Mouse (Mus musculus): Measurements from ENCODE around the gene Kdm2b. TPM values are rescaled to one million over a fixed set of nuclear protein-coding genes. Genes with fewer than 3 reads are reported as not detected.

Kdm2b gene
- polyA plus RNA-seq, 1 experiment from 2014 or later: 92.2 TPM

GRCm38 (mm10) chr5:122850319-122851002 is 139.2 kb downstream of the Kdm2b start:
- H3K9ac ChIP-seq (replicated peaks; ENCODE audit: low read length): peak overlapping the region; percentile 94
- H3K27ac ChIP-seq (ENCODE audit: low read length): peak overlapping the region; percentile 89
- H3K4me2 ChIP-seq (replicated peaks; ENCODE audit: low read depth, low read length): peak overlapping the region; percentile 82
- H3K9me3 ChIP-seq (ENCODE audit: low read length): no peaks in the 10 kb centered on the region
- H3K4me3 ChIP-seq (ENCODE audit: low read length): peak overlapping the region; percentile 77
- H3K36me3 ChIP-seq (ENCODE audit: insufficient read depth, low read length): no peaks in the 10 kb centered on the region
- peaks cover 15% of the 10 kb centered on the region for H3K4me1 ChIP-seq (ENCODE audit: insufficient read depth, low read length)
- ATAC-seq (ENCODE audit: low FRiP score, low TSS enrichment): peak; percentile 79
- WGBS: under 1% methylated on average over 34 of the region's 38 CpGs
- H3K27me3 ChIP-seq (ENCODE audit: insufficient read depth, low read length): no peaks in the 10 kb centered on the region

DNA sequence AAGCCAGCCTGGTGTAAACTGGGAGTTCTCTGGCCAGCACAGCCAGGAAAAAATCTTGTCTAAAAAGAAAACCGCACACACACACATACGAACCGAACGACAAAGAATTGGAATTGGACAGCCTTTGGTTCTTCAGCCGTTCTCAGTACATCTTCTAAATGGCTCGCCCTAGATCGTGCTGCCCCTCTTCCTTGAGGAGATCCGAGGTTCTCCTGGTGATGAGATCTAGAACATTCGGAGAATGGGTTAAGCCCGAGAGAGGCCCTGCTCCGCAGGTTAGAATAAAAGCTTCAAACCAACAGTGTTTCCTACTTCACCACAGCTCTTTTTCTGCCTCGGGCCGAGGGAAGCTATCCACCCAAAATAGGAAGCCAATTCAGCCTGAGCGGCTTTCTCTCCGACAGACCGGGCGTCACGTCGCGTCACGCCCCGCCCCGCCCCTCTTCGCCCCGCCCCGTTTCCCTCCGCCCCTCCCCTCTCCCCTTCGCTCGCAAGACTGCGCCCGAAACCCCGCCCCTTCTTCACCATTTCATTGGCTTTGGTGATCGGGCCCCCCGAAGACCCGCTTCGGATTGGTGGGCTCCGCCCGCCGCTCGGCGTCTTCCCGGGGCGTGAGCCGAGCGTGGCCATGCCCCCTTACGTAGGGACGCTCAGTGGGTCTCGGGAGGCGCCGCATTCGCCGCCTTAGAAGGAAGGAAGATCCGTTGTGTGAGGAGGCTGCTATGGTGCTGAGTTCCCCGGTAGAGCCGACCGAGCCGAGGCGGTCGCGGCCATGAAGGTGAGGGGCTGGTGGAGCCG is 139.9 kb downstream of the Kdm2b start, which contains the start of gene Rnf34:
Gene Rnf34, plus strand, starts transcription at position 528 of the 798 bp plus-strand sequence.
- Histone ChIP-seq H3K9ac (replicated peaks; ENCODE audit: low read length) (peak within 1 kb of the TSS; percentile 94), H3K4me1 (ENCODE audit: insufficient read depth, low read length) (peaks cover 15% of the 10 kb centered on the region), H3K9me3 (ENCODE audit: low read length) (no peaks in the 10 kb centered on the region), H3K36me3 (ENCODE audit: insufficient read depth, low read length) (no peaks in the 10 kb centered on the region), H3K4me2 (replicated peaks; ENCODE audit: low read depth, low read length) (peak within 1 kb of the TSS; percentile 82), H3K27me3 (ENCODE audit: insufficient read depth, low read length) (no peaks in the 10 kb centered on the region), H3K27ac (ENCODE audit: low read length) (peak within 1 kb of the TSS; percentile 89), H3K4me3 (ENCODE audit: low read length) (peak within 1 kb of the TSS; percentile 77)
- peak; percentile 100 for ATAC-seq (ENCODE audit: low FRiP score, low TSS enrichment)
- 1% methylated on average over 57 of the region's 61 CpGs for WGBS

- H3K9me3 ChIP-seq (ENCODE audit: low read length): no peaks in the 10 kb centered on the region
- H3K27ac ChIP-seq (ENCODE audit: low read length): no peak overlapping the region
- 86% methylated on average over 5 of the region's 5 CpGs for WGBS
- no peaks in the 10 kb centered on the region for H3K27me3 ChIP-seq (ENCODE audit: insufficient read depth, low read length)
- no peaks in the 10 kb centered on the region for H3K4me1 ChIP-seq (ENCODE audit: insufficient read depth, low read length)
- no peak overlapping the region for H3K4me2 ChIP-seq (replicated peaks; ENCODE audit: low read depth, low read length)
- ATAC-seq (ENCODE audit: low FRiP score, low TSS enrichment): no peak
- H3K9ac ChIP-seq (replicated peaks; ENCODE audit: low read length): no peak overlapping the region
- no peak overlapping the region for H3K4me3 ChIP-seq (ENCODE audit: low read length)
- no peaks in the 10 kb centered on the region for H3K36me3 ChIP-seq (ENCODE audit: insufficient read depth, low read length)
Measured at GRCm38 (mm10) chr5:122843799-122844198, 145.8 kb downstream of the Kdm2b start.

DNA sequence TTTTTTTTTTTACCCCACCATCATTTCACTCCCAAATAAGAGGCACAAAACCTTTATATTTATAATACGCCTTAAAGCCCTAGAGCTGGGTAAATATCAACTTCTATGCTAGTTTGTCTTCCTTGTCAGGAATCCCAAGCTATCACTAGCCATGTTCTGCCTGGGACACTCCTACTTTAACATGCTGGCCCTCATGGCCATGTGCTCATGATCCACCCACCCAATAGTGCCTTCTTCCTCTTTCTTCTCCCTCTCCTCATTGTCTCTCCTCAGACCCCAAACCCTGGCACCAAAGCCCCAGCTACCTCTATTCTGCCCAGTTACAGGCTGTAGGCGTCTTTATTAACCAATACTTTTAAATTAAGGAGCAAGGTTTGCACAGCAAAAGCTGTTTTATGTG is 148.5 kb downstream of the Kdm2b start:
- Histone ChIP-seq H3K36me3 (ENCODE audit: insufficient read depth, low read length) (no peaks in the 10 kb centered on the region), H3K4me3 (ENCODE audit: low read length) (no peak overlapping the region), H3K9me3 (ENCODE audit: low read length) (peaks cover 4% of the 10 kb centered on the region; the same call in 1 of the 2 replicates), H3K4me1 (ENCODE audit: insufficient read depth, low read length) (no peaks in the 10 kb centered on the region), H3K27me3 (ENCODE audit: insufficient read depth, low read length) (no peaks in the 10 kb centered on the region), H3K9ac (replicated peaks; ENCODE audit: low read length) (no peak overlapping the region), H3K27ac (ENCODE audit: low read length) (no peak overlapping the region), H3K4me2 (replicated peaks; ENCODE audit: low read depth, low read length) (no peak overlapping the region)
- no peak for ATAC-seq (ENCODE audit: low FRiP score, low TSS enrichment)
- WGBS: 91% methylated on average over 2 of the region's 2 CpGs

DNA sequence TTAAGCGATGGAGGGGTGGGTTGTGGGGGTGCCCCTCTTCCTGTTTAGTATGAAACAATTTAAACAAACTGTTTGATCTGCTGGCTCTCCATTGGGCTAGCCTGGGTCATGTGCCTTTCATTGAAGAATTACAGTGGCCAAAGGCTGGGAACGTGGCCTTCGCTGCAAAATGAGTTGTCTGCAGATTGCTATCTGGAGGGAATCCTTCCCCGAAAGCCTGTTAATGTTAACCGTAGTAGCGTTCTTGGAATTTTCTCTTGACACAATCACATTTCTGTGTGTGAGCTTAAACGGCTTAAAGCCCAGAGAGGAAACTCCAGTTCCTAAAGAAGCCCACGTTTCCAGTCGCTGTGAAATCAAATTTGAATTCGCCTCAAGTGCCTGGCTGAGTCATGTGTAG is 156.6 kb downstream of the Kdm2b start:
- WGBS: 81% methylated on average over 10 of the region's 10 CpGs
- no peak for ATAC-seq (ENCODE audit: low FRiP score, low TSS enrichment)

DNA sequence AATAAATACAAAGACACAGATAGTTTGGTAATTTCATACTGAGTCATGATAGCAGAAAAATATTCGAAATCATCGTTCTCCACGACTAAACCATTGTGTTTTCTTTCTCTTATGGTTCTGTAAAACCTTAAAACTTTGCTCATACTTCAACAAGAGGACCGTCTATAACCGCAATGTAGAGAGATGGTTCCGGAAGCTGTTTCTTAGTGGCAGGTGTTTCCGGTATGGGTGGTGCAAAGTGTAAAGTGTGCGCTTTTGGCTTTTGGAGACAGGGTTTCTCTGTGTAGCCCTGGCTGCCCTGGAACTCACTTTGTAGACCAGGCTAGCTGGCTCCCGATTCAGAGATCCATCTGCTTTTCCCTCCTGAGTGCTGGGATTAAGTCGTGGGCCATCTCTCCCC is 157.1 kb downstream of the Kdm2b start:
- ATAC-seq (ENCODE audit: low FRiP score, low TSS enrichment): no peak
- H3K4me2 ChIP-seq (replicated peaks; ENCODE audit: low read depth, low read length): no peak overlapping the region
- H3K27me3 ChIP-seq (ENCODE audit: insufficient read depth, low read length): no peaks in the 10 kb centered on the region
- H3K4me3 ChIP-seq (ENCODE audit: low read length): no peak overlapping the region
- 88% methylated on average over 10 of the region's 10 CpGs for WGBS
- no peak overlapping the region for H3K9ac ChIP-seq (replicated peaks; ENCODE audit: low read length)
- H3K27ac ChIP-seq (ENCODE audit: low read length): no peak overlapping the region
- H3K4me1 ChIP-seq (ENCODE audit: insufficient read depth, low read length): no peaks in the 10 kb centered on the region
- no peaks in the 10 kb centered on the region for H3K36me3 ChIP-seq (ENCODE audit: insufficient read depth, low read length)
- peaks cover under 1% of the 10 kb centered on the region; the same call in 1 of the 2 replicates for H3K9me3 ChIP-seq (ENCODE audit: low read length)

More for the DNA sequence above, 156.6 kb downstream of the Kdm2b start:
- H3K9me3 ChIP-seq (ENCODE audit: low read length): peaks cover 4% of the 10 kb centered on the region; the same call in 1 of the 2 replicates
- H3K4me1 ChIP-seq (ENCODE audit: insufficient read depth, low read length): no peaks in the 10 kb centered on the region
- H3K27me3 ChIP-seq (ENCODE audit: insufficient read depth, low read length): no peaks in the 10 kb centered on the region
- H3K27ac ChIP-seq (ENCODE audit: low read length): no peak overlapping the region
- no peak overlapping the region for H3K4me3 ChIP-seq (ENCODE audit: low read length)
- H3K36me3 ChIP-seq (ENCODE audit: insufficient read depth, low read length): no peaks in the 10 kb centered on the region
- no peak overlapping the region for H3K4me2 ChIP-seq (replicated peaks; ENCODE audit: low read depth, low read length)
- H3K9ac ChIP-seq (replicated peaks; ENCODE audit: low read length): no peak overlapping the region

DNA sequence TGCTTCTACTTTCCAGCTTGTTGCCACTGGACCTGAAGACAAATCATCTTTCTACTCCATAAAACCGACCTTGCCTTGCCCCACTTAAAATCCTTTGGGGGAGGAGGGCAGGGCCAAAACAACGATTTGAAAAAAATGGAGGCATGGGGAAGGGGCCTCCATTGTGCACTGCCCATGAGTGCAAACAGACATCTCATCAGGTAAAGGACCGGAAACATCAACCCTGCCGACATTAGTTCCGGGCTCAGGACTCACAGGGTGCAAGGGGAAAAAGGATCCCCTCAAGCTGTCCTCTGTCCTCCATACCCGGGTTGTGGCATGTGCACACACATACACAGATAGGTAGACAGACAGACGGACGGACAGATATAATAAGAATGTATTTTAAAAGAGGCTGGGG is 164.5 kb downstream of the Kdm2b start:
- Histone ChIP-seq H3K9me3 (ENCODE audit: low read length) (no peaks in the 10 kb centered on the region), H3K4me2 (replicated peaks; ENCODE audit: low read depth, low read length) (no peak overlapping the region), H3K36me3 (ENCODE audit: insufficient read depth, low read length) (no peaks in the 10 kb centered on the region), H3K27ac (ENCODE audit: low read length) (no peak overlapping the region), H3K27me3 (ENCODE audit: insufficient read depth, low read length) (no peaks in the 10 kb centered on the region), H3K9ac (replicated peaks; ENCODE audit: low read length) (no peak overlapping the region), H3K4me1 (ENCODE audit: insufficient read depth, low read length) (peaks cover 3% of the 10 kb centered on the region), H3K4me3 (ENCODE audit: low read length) (no peak overlapping the region)
- ATAC-seq (ENCODE audit: low FRiP score, low TSS enrichment): no peak
- WGBS: 85% methylated on average over 8 of the region's 8 CpGs

DNA sequence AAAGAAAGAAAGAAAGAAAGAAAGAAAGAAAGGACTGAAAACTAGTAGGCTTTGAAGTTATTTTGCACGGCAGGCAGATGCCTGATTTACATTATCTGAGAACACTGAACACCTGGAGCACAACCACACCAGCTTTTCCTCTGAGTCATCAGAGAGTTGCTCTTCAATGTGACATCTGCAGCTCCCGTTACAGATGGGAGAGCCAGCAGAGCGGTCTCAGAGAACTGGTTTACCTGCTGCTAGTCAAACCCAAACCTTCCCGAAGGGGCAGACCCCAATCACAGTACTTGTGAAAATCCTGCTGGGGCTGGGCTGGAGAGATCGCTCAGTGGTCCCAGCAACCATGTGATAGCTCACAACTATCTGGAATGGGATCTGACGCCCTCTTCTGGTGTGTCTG is 165.2 kb downstream of the Kdm2b start:
- peaks cover under 1% of the 10 kb centered on the region; the same call in 1 of the 2 replicates for H3K36me3 ChIP-seq (ENCODE audit: insufficient read depth, low read length)
- H3K4me3 ChIP-seq (ENCODE audit: low read length): no peak overlapping the region
- ATAC-seq (ENCODE audit: low FRiP score, low TSS enrichment): no peak
- no peak overlapping the region for H3K9ac ChIP-seq (replicated peaks; ENCODE audit: low read length)
- no peaks in the 10 kb centered on the region for H3K9me3 ChIP-seq (ENCODE audit: low read length)
- H3K27ac ChIP-seq (ENCODE audit: low read length): no peak overlapping the region
- 74% methylated on average over 6 of the region's 6 CpGs for WGBS
- H3K4me2 ChIP-seq (replicated peaks; ENCODE audit: low read depth, low read length): no peak overlapping the region
- H3K27me3 ChIP-seq (ENCODE audit: insufficient read depth, low read length): no peaks in the 10 kb centered on the region
- H3K4me1 ChIP-seq (ENCODE audit: insufficient read depth, low read length): peaks cover 9% of the 10 kb centered on the region

DNA sequence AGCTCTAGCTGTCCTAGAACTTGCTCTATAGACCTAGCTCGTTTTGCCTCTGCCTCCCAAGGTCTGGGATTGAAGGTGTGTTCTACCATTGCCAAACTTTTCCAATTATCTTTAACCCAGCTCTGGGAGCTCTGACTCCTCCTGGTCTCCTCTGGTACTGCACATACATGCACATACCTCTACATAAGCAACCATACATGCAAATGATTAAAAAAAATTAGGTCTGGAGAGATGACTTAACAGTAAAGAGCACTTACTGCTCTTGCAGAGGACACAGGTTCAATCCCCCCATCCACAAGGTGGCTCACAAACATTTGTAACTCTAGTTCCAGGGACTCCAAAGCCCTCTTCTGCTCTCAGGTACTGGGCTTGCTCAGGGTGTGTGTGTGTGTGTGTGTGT is 165.6 kb downstream of the Kdm2b start:
- Histone ChIP-seq H3K36me3 (ENCODE audit: insufficient read depth, low read length) (peaks cover 5% of the 10 kb centered on the region), H3K4me3 (ENCODE audit: low read length) (no peak overlapping the region), H3K9ac (replicated peaks; ENCODE audit: low read length) (no peak overlapping the region), H3K4me2 (replicated peaks; ENCODE audit: low read depth, low read length) (no peak overlapping the region), H3K9me3 (ENCODE audit: low read length) (no peaks in the 10 kb centered on the region), H3K4me1 (ENCODE audit: insufficient read depth, low read length) (peaks cover 13% of the 10 kb centered on the region), H3K27ac (ENCODE audit: low read length) (no peak overlapping the region), H3K27me3 (ENCODE audit: insufficient read depth, low read length) (no peaks in the 10 kb centered on the region)
- no peak for ATAC-seq (ENCODE audit: low FRiP score, low TSS enrichment)
- 74% methylated on average over 1 of the region's 1 CpGs for WGBS

DNA sequence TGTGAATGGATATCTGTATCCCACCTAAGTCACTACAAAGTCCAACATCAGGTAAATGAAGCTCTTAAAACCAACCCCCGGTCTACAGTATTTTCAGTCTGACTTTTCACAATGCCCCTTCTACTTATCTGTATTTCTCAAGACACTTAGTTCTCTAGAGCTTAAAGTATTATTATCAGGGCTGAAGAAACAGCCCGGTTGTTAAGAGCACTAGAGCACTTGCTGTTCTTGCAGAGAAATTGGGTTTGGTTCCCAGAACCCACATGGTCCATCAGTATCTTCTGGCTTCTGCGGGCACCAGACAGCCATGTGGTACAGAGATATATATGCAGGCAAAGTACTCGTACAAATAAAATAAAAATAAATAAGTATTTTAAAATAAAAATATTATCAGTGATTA is 167.2 kb downstream of the Kdm2b start:
- WGBS: 87% methylated on average over 4 of the region's 4 CpGs
- Histone ChIP-seq H3K4me2 (replicated peaks; ENCODE audit: low read depth, low read length) (no peak overlapping the region), H3K9me3 (ENCODE audit: low read length) (no peaks in the 10 kb centered on the region), H3K4me1 (ENCODE audit: insufficient read depth, low read length) (peaks cover 13% of the 10 kb centered on the region), H3K27me3 (ENCODE audit: insufficient read depth, low read length) (no peaks in the 10 kb centered on the region), H3K27ac (ENCODE audit: low read length) (no peak overlapping the region), H3K36me3 (ENCODE audit: insufficient read depth, low read length) (peaks cover 19% of the 10 kb centered on the region), H3K9ac (replicated peaks; ENCODE audit: low read length) (no peak overlapping the region), H3K4me3 (ENCODE audit: low read length) (no peak overlapping the region)
- ATAC-seq (ENCODE audit: low FRiP score, low TSS enrichment): no peak
